Mouse (Mus musculus) heart, postnatal 25 days (tissue): ENCODE measurements around the gene Prkag1. TPM values are rescaled to one million over a fixed set of nuclear protein-coding genes. Genes with fewer than 3 reads are reported as not detected.
A peak's percentile ranks its signal among the peaks of the same experiment; 100 is the strongest.

Experiments used
- DNase-seq: peaks from one replicate; pipeline ENCODE4 v3.0.0; 2022; ENCODE audit warnings: low spot score
- intact Hi-C: fragments of 180-260 bp; cut with DNase I; formaldehyde crosslinking; loops from one replicate; pipeline ENCODE4 v1.15.1; 2025
- total RNA-seq, 2 experiments: library from RNA; stranded (reverse); gene quantifications; 2 replicates each; pipeline ENCODE4 v1.2.3; 2021

Prkag1 gene
- total RNA-seq, result 100 to 1,000 TPM in 1 of 2 experiments, 10 to 100 TPM in 1; 90.5 to 103 TPM

GRCm38 (mm10) chr15:98830736-98831683 lies at the start of gene Prkag1:
TSS of gene Prkag1 (minus strand) at chr15:98831521.
- DNase-seq, result peak; percentile 97
- intact Hi-C loops, result no loop called here

- intact Hi-C loops, result loop anchor here (1.0 kb wide), 1 partner anchor 51 kb away; no protein-coding TSS in a partner anchor
- DNase-seq, result no peak
Measured at GRCm38 (mm10) chr15:98877331-98877730, 46.0 kb upstream of the Prkag1 start.

- DNase-seq, result peak; percentile 87
- intact Hi-C loops, result no loop called here
Measured at GRCm38 (mm10) chr15:98871916-98872888, 40.9 kb upstream of the Prkag1 start.

- no peak for DNase-seq
- intact Hi-C loops, result no loop called here
Measured at GRCm38 (mm10) chr15:98871070-98871915, 40.0 kb upstream of the Prkag1 start, which contains the start of gene Kmt2d. TSS of gene Kmt2d (minus strand) at chr15:98871204.

- no peak for DNase-seq
- intact Hi-C loops, result no loop called here
Measured at GRCm38 (mm10) chr15:98870179-98871069, 39.1 kb upstream of the Prkag1 start.

GRCm38 (mm10) chr15:98869342-98870178 lies 38.2 kb upstream of the Prkag1 start:
- DNase-seq, result no peak
- intact Hi-C loops, result no loop called here

GRCm38 (mm10) chr15:98868346-98869063 lies 37.2 kb upstream of the Prkag1 start:
- intact Hi-C loops, result no loop called here
- no peak for DNase-seq

GRCm38 (mm10) chr15:98867321-98867720 lies 36.0 kb upstream of the Prkag1 start:
- intact Hi-C loops, result loop anchor here (2.0 kb wide), 1 partner anchor 33 kb away; no protein-coding TSS in a partner anchor
- DNase-seq, result no peak

- intact Hi-C loops, result loop anchor here (2.0 kb wide), 1 partner anchor 32 kb away; no protein-coding TSS in a partner anchor
- no peak for DNase-seq
Measured at GRCm38 (mm10) chr15:98866501-98866900, 35.2 kb upstream of the Prkag1 start.

- DNase-seq, result no peak
- intact Hi-C loops, result loop anchor here (2.0 kb wide), 1 partner anchor 31 kb away; no protein-coding TSS in a partner anchor
Measured at GRCm38 (mm10) chr15:98865771-98866170, 34.5 kb upstream of the Prkag1 start.

- DNase-seq, result no peak
- intact Hi-C loops, result no loop called here
Measured at GRCm38 (mm10) chr15:98864951-98865350, 33.6 kb upstream of the Prkag1 start.

- no peak for DNase-seq
- intact Hi-C loops, result no loop called here
Measured at GRCm38 (mm10) chr15:98863451-98863958, 32.2 kb upstream of the Prkag1 start.

- no peak for DNase-seq
Measured at GRCm38 (mm10) chr15:98861701-98862410, 30.5 kb upstream of the Prkag1 start.

GRCm38 (mm10) chr15:98860921-98861320 lies 29.6 kb upstream of the Prkag1 start:
- no peak for DNase-seq
- intact Hi-C loops, result no loop called here

More at GRCm38 (mm10) chr15:98861701-98862410, 30.5 kb upstream of the Prkag1 start:
- intact Hi-C loops, result no loop called here

GRCm38 (mm10) chr15:98859319-98860043 lies 28.2 kb upstream of the Prkag1 start:
- no peak for DNase-seq
- intact Hi-C loops, result no loop called here
